Mouse (Mus musculus): ENCODE measurements around the gene Tmem252. TPM values are rescaled to one million over a fixed set of nuclear protein-coding genes. Genes with fewer than 3 reads are reported as not detected.
"Not testable (repeated sequence)": the region's sequence is repeated elsewhere in the genome, so short reads cannot be mapped to it uniquely, and the experiment has no call there.

Tmem252 gene
- total RNA-seq, 2 experiments from 2014 or later: 0.20 to 0.33 TPM

DNA sequence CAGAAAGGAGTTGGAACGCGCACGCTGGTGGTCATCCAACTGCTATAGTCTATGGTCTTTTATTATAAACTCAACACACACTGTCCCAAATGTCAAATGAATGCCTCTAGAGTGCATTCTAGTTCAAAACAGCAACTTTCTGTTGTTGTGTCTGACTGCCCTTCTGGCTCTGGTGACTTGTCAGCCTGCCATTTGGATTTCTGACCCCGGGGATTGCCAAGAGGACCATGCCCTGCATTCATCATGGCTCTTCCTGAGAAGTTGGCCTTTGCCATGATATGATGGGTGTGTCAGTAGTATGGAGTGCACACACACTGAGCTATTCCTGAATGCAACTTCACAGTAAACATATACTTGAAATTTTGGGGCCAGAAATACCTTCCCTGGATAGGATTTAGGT lies 15.7 kb downstream of the Tmem252 start:
- no peak for TF ChIP-seq CTCF (conservative IDR thresholded peaks at IDR 0.05)
- no peak overlapping the region for H3K4me3 ChIP-seq
- no peak overlapping the region for H3K27ac ChIP-seq
- no peak for DNase-seq (ENCODE audit: low spot score in 2 of 2)

DNA sequence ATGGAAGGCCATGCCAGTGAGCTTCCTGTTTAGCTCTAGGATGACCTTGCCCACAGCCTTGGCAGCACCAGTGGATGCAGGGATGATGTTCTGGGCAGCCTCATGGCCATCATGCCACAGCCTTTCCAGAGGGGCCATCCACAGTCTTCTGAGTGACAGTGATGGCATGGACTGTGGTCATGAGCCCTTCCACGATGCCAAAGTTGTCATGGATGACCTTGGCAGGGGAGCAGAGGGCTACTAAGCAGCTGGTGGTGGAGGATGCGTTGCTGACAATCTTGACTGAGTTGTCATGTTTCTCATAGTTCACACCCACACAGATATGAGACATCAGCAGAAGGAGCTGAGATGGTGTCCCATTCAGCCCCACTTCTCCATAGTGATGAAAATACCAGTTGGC lies 18.9 kb downstream of the Tmem252 start:
- DNase-seq (ENCODE audit: low spot score in 2 of 2): no peak
- no peak overlapping the region for H3K4me3 ChIP-seq
- TF ChIP-seq CTCF (conservative IDR thresholded peaks at IDR 0.05): no peak
- no peak overlapping the region for H3K27ac ChIP-seq

DNA sequence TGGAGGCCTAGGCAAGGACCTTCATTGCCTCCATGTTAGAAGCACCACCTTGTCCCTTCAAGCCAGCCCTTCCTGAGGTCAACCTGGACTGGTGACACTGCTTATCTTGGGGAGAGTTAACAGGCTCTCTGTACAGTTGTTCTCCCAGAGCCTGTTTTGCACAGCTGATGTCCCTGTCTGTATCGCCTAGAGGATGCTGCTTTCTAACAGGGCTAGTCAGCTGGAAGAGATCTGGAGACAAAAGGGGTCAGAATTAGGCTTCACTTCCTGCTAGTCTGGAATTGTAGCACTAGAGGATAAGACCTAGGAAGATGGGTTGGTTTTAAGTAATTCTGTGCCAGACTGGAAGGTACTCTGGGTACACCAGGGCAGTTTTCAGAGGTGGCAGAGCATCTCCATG lies 24.1 kb downstream of the Tmem252 start:
- no peak overlapping the region for H3K27ac ChIP-seq
- no peak for TF ChIP-seq CTCF (conservative IDR thresholded peaks at IDR 0.05)

DNA sequence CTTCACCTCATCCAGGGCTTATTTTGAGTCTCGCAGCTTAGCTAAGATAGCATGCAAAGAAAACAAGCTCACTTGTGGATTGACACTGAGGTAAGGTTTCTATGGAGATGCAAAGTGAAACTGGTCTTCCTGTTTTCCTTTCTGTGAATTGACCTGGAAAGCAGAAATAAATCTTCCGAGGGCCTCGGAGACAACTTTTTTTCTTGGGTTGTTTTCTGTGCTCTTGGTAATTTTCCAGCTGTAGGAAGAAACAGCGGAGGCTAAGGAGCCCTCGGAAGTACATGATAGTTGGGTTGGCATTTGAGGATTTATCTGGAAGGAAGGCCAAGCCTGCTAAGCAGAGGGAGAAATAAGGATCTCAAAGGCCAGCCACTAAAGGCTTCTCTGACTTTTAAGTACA lies 24.8 kb downstream of the Tmem252 start:
- DNase-seq (ENCODE audit: low spot score in 2 of 2): no peak
- Histone ChIP-seq H3K4me3 (no peak overlapping the region; the same call in 1 of the 2 replicates), H3K27ac (peak overlapping the region; percentile 72)
- no peak for TF ChIP-seq CTCF (conservative IDR thresholded peaks at IDR 0.05)

More for the DNA sequence above, 24.1 kb downstream of the Tmem252 start:
- H3K4me3 ChIP-seq: no peak overlapping the region
- DNase-seq (ENCODE audit: low spot score in 2 of 2): no peak

DNA sequence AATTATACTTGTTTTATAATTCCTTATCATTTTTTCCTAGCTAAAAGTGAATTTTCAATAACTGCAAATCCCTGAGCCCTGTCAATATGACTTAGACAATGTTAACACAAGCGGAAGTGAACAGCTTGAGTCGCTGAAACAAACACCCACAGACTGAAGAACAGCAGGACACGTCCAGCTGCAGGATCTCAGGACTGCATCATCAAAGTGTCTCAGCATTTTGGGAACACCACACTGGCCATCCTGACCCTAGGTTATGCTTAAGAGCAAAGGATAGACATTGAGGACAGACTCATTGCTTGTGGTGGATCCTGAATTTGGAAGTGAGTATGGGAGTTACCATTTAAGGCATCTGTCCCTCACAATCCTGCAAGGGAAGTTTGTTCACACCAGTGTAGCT lies 25.4 kb downstream of the Tmem252 start:
- peak in 1 of 2 experiments; percentile 33 for DNase-seq (ENCODE audit: low spot score in 2 of 2)
- H3K27ac ChIP-seq: peak overlapping the region; percentile 72
- H3K4me3 ChIP-seq: no peak overlapping the region
- TF ChIP-seq CTCF (conservative IDR thresholded peaks at IDR 0.05): no peak

DNA sequence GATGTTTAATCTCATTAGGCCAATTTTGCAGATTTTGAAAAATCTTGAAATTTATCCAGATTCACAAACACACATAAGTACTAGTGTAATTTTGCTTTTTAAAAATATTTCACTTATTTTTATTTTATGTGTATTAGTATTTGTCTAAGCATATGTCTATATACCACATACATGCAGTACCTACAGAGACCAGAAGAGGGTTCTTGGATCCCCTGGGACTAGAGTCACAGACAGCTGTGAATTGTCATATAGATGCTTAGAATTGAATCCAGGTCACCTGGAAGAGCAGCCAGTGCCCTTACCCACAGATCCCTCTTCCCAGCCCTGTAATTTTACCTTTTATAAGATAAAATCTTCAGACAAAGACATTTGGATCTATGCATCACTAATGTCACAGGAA lies 26.1 kb downstream of the Tmem252 start:
- Histone ChIP-seq H3K27ac (no peak overlapping the region), H3K4me3 (no peak overlapping the region)
- TF ChIP-seq CTCF (conservative IDR thresholded peaks at IDR 0.05): peak; percentile 72
- no peak for DNase-seq (ENCODE audit: low spot score in 2 of 2)

DNA sequence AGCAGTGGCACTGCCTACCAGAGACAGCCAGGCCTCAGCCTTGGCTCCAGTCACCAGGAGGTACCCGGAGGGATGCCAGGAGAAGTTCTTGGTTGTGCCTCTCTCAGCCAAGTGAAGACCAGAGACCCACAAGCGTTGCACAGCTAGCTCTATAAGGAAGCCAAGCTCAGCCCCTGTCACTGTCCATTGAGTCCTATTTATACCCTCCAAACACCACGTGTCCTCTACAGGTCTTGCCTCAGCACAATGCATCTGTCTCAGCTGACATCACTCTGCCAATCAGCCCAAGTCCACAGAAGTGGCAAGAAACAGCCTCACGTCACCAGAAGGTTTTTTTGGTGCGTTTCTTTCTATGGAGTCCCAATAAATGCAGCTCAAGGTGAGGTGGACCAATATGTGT lies 26.9 kb downstream of the Tmem252 start:
- no peak overlapping the region for H3K27ac ChIP-seq
- TF ChIP-seq CTCF (conservative IDR thresholded peaks at IDR 0.05): no peak
- DNase-seq (ENCODE audit: low spot score in 2 of 2): no peak
- H3K4me3 ChIP-seq: no peak overlapping the region

DNA sequence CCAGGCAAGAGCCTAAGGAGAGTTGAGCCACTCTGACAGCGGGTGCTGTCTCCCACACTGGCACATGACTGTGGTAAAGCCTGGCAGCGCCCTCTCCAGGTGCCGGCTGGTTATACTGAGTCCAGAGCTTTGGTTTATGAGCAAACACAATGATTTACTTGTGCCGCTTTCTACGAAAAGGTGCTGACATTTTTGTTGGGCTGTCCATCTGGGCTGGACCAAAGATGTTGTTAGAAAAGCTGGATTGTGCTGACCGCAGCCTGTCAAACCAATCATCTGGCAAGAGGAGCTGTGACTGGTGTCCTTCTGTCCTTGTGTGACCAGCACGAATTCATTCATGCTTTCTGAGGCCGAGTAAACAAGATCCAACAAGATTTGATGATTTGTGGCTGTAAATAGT lies 27.9 kb downstream of the Tmem252 start:
- no peak overlapping the region for H3K4me3 ChIP-seq
- peak; percentile 42 for TF ChIP-seq CTCF (conservative IDR thresholded peaks at IDR 0.05)
- DNase-seq (ENCODE audit: low spot score in 2 of 2): no peak
- H3K27ac ChIP-seq: no peak overlapping the region

DNA sequence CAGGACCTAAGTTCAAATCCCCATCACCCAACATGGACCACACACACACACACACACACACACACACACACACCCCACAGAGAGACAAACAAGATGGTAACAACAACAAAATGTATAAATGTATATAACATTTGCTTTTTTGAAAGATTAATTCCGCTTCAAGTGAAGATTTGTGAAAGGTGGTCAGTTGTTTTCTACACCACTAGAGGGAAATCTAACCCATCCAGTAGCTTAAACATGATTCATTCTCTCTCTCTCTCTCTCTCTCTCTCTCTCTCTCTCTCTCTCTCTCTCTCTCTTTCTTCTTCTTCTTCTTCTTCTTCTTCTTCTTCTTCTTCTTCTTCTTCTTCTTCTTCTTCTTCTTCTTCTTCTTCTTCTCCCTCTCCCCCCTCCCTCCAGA lies 29.4 kb downstream of the Tmem252 start:
- H3K27ac ChIP-seq; H3K4me3 ChIP-seq; DNase-seq (ENCODE audit: low spot score in 2 of 2): not testable (repeated sequence)
- TF ChIP-seq CTCF (conservative IDR thresholded peaks at IDR 0.05): peak; percentile 62

DNA sequence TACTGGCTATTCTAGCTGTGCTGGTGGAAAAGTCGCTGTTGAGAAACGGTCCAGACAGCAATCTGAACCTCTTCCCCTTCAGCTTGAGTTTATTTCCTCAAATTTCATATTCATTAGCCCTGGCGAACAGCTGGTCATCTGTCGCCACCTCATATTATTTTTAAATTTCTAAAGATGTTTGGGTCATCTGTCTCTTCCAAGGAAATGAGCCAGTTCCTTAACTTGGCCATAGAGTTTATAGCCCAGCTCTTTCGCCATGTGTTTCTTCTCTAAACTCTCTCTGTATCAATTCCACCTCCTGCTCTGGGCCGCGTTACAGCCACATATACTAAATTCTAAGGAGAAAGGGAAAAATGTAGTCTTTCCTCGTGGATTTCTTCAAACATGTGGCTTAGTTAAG lies 29.9 kb downstream of the Tmem252 start:
- Histone ChIP-seq H3K27ac (peak overlapping the region; percentile 40; the same call in 1 of the 2 replicates), H3K4me3 (no peak overlapping the region)
- TF ChIP-seq CTCF (conservative IDR thresholded peaks at IDR 0.05): no peak
- no peak for DNase-seq (ENCODE audit: low spot score in 2 of 2)

DNA sequence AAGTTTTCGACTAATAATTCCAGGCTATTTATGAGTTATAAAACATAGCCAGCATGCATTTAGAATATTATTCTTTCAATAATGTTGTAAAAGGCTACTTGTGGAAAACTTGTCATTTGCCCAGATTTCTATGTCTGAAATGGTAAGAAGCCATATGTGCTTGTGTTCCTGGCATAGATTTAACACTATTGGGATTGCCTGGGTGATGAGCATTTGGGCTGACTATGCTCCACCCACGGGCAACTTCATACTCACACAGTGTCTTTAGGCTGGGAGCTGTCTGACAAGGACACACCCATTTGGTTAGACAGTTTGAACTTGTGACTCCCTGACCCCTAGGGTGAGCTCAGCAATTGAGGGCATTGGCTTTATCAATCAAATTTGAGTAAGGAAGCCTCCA lies 30.5 kb downstream of the Tmem252 start:
- DNase-seq (ENCODE audit: low spot score in 2 of 2): peak; percentile 48 to 57
- H3K4me3 ChIP-seq: no peak overlapping the region
- TF ChIP-seq CTCF (conservative IDR thresholded peaks at IDR 0.05): no peak
- peak overlapping the region; percentile 44; the same call in 1 of the 2 replicates for H3K27ac ChIP-seq

DNA sequence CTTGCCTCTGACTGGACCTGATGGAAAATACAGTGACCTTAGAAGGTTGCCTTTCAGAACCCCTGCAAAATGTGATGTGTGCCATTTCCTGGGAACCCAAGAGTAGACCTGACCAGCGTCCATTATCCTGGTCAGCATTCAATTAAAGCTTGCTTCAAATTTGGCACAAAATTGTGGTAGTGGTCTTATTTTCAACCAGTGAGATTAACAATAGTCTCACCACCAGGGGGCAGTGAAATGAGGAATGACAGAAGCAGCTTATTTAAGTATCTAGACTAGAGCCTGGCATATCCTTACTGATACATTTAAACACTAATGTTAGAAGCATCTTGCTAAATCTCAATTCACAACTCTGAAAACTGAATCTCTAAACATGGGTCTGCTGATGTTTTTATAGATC lies 31.6 kb downstream of the Tmem252 start:
- Histone ChIP-seq H3K4me3 (no peak overlapping the region), H3K27ac (no peak overlapping the region)
- peak; percentile 82 for TF ChIP-seq CTCF (conservative IDR thresholded peaks at IDR 0.05)
- peak in 1 of 2 experiments; percentile 27 for DNase-seq (ENCODE audit: low spot score in 2 of 2)

DNA sequence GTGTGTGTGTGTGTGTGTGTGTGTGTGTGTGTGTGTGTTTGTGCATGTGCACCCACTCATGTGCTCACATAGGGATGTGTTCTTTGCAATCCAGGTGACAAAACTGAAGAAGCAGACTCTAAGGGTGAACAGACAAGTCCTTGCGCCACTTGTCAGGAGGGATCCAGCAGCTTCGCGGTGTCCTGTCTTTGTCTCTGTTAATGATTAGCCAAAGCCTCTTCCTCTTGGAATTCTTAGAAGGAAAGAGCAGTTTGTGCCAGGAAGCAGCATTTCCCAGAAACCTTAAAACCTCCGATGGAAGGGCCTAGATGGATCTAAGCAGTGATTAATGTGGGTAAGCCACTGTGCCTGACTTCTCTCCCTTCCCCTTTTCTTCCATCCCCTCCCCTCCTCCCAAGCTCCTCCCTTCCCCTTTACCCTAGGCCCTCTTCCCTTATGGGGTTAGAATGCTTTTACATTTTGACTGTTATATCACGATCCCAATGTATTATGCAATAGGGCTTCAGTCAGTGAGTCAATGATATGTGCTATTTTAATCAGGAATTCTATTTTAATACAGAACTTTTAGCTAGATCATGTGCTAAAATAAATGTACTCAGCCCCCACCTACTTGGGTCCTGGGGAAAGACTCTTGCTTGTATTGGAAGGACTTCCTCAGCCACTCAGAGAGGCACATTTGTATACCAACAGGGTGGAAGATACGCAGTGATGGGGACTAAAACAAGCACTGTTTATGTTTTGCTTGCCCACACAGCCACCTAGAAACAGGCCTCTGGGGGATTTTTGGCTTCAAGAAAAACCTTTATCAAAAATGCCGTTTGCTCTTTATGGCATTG lies 33.5 kb downstream of the Tmem252 start:
- H3K4me3 ChIP-seq: no peak overlapping the region
- H3K27ac ChIP-seq: peak overlapping the region; percentile 59; the same call in 1 of the 2 replicates
- TF ChIP-seq CTCF (conservative IDR thresholded peaks at IDR 0.05): no peak
- DNase-seq (ENCODE audit: low spot score in 2 of 2): no peak

DNA sequence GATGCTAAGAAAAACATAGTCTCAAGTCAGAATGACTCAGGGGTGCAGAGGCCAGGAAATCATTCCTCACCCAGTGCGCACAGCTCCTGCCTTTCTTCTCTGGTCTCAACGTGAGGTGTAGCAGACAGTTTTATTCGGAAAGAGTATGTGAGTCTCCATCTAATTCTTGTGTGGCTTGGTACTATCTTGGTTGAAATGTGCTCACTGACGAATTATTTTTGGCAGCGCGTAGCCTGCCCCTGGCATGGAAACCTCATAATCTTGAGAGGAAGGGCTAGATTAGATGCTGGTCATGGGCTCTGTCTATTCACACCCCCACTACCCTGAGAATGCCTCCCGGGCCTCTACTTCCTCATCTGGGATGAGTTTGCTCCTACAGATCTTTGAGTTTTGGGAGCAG lies 34.2 kb downstream of the Tmem252 start:
- TF ChIP-seq CTCF (conservative IDR thresholded peaks at IDR 0.05): no peak
- H3K27ac ChIP-seq: 0 out of 2 replicates have a peak overlapping the region, but pooled peaks have one; percentile 59
- DNase-seq (ENCODE audit: low spot score in 2 of 2): no peak
- H3K4me3 ChIP-seq: no peak overlapping the region

Measured in layer of hippocampus, adult 2 months (tissue).